Mouse (Mus musculus): Measurements from ENCODE around the gene Rnf7.

DNA sequence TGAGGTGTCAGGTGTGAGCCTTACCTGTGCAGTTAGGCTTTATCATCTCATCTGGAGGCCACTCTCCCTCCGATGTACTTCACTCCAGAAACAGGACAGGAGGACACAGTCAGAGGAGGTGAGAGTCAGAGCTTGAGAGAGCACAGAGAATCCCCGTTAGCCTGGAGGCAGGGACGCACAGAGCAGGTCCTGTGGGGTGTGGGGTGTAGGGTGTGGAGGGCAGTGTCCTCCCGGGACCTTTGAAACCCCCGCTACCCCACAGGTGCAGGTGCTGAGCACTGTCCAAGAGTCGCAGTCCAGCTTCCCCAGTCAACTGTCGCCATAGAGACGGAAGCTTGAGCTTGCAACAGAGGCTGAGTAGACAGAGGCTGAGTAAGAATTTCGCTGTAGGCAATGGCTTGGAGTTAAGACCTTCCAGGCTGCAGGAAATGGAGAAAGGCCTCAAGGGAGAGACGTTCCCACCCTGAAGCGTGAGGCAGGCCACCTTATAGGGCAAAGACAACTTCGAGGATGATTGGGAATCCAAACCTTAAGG lies 46.6 kb upstream of the Rnf7 start, which contains the start of gene Gm28729:
- TF ChIP-seq CTCF (IDR thresholded peaks at IDR 0.05; ENCODE audit: borderline replicate concordance, insufficient read depth, low read depth, low read length) = no peak
- TF ChIP-seq POLR2A (IDR thresholded peaks at IDR 0.05; ENCODE audit: borderline replicate concordance, insufficient read depth, low read length) = no peak

All from cerebellum, adult 2 months (tissue).